Mouse (Mus musculus): ENCODE measurements at regions not wholly inside any gene's neighbourhood (a gene's known extent, or its start where the extent isn't known, plus 50 kb on each side); places are given as distances from the start of the nearest gene placed in this dataset.
"Not testable (repeated sequence)": the region's sequence is repeated elsewhere in the genome, so short reads cannot be mapped to it uniquely, and the experiment has no call there.

GRCm38 (mm10) chr10:68956539-68956938, 194.7 kb upstream of the Rhobtb1 start:
- DNase-seq (ENCODE audit: low spot score) = no peak

- no peak for DNase-seq (ENCODE audit: low spot score)
These were observed 189.9 kb upstream of the Rhobtb1 start for GRCm38 (mm10) chr10:68961376-68961775.

GRCm38 (mm10) chr10:68963090-68963489, 188.1 kb upstream of the Rhobtb1 start:
- DNase-seq (ENCODE audit: low spot score) = no peak

GRCm38 (mm10) chr10:68965271-68965670, 186.0 kb upstream of the Rhobtb1 start:
- no peak for DNase-seq (ENCODE audit: low spot score)

GRCm38 (mm10) chr10:68967976-68968968, 183.0 kb upstream of the Rhobtb1 start:
- DNase-seq (ENCODE audit: low spot score) = no peak

- no peak for DNase-seq (ENCODE audit: low spot score)
These were observed 180.7 kb upstream of the Rhobtb1 start for GRCm38 (mm10) chr10:68970521-68970920.

- no peak for DNase-seq (ENCODE audit: low spot score)
These were observed 176.5 kb upstream of the Rhobtb1 start for GRCm38 (mm10) chr10:68974771-68975170.

GRCm38 (mm10) chr10:68976443-68977025, 174.7 kb upstream of the Rhobtb1 start:
- DNase-seq (ENCODE audit: low spot score) = no peak

- peak; percentile 34 for DNase-seq (ENCODE audit: low spot score)
These were observed 173.1 kb upstream of the Rhobtb1 start for GRCm38 (mm10) chr10:68978115-68978514.

- DNase-seq (ENCODE audit: low spot score) = no peak
These were observed 171.3 kb upstream of the Rhobtb1 start for GRCm38 (mm10) chr10:68979949-68980348.

- DNase-seq (ENCODE audit: low spot score) = no peak
These were observed 168.9 kb upstream of the Rhobtb1 start for GRCm38 (mm10) chr10:68982288-68982687.

GRCm38 (mm10) chr10:68990584-68990983, 160.7 kb upstream of the Rhobtb1 start:
- no peak for DNase-seq (ENCODE audit: low spot score)

- DNase-seq (ENCODE audit: low spot score) = no peak
These were observed 151.6 kb upstream of the Rhobtb1 start for GRCm38 (mm10) chr10:68999610-69000009.

- no peak for DNase-seq (ENCODE audit: low spot score)
These were observed 149.4 kb upstream of the Rhobtb1 start for GRCm38 (mm10) chr10:69001654-69002435.

GRCm38 (mm10) chr10:69005199-69005872, 145.9 kb upstream of the Rhobtb1 start:
- peak; percentile 84 for DNase-seq (ENCODE audit: low spot score)

- not testable (repeated sequence) for DNase-seq (ENCODE audit: low spot score)
These were observed 142.6 kb upstream of the Rhobtb1 start for GRCm38 (mm10) chr10:69008679-69009078.

GRCm38 (mm10) chr10:69020811-69021743, 130.2 kb upstream of the Rhobtb1 start:
- DNase-seq (ENCODE audit: low spot score) = no peak

GRCm38 (mm10) chr10:69033410-69033809, 117.8 kb upstream of the Rhobtb1 start:
- no peak for DNase-seq (ENCODE audit: low spot score)

- DNase-seq (ENCODE audit: low spot score) = peak; percentile 28
These were observed 116.7 kb upstream of the Rhobtb1 start for GRCm38 (mm10) chr10:69034390-69035120.

- DNase-seq (ENCODE audit: low spot score) = not testable (repeated sequence)
These were observed 115.7 kb upstream of the Rhobtb1 start for GRCm38 (mm10) chr10:69035536-69035935.
